Mouse (Mus musculus) ES-Bruce4 (cell line): Measurements from ENCODE around the gene Zkscan4. TPM values are rescaled to one million over a fixed set of nuclear protein-coding genes. Genes with fewer than 3 reads are reported as not detected.
"Not testable (repeated sequence)": the region's sequence is repeated elsewhere in the genome, so short reads cannot be mapped to it uniquely, and the experiment has no call there.

Experiments used
- H3K27ac ChIP-seq: 2 replicates; pipeline ENCODE4 v1.5.1; 2012; ENCODE audit warnings: low read length, inconsistent platforms; ENCODE audit not compliant: insufficient read depth
- H3K27me3 ChIP-seq: 2 replicates; pipeline ENCODE4 v1.6.1; 2012; ENCODE audit warnings: mild to moderate bottlenecking, low read length, inconsistent platforms; ENCODE audit not compliant: control insufficient read depth, poor library complexity, insufficient read depth, severe bottlenecking
- H3K36me3 ChIP-seq: 2 replicates; pipeline ENCODE4 v1.6.1; 2012; ENCODE audit warnings: inconsistent platforms, mild to moderate bottlenecking, low read length, moderate library complexity; ENCODE audit not compliant: control insufficient read depth, poor library complexity, insufficient read depth, severe bottlenecking
- H3K4me1 ChIP-seq: one replicate; pipeline ENCODE4 v1.8.1; 2011; ENCODE audit warnings: low read length; ENCODE audit not compliant: control insufficient read depth, insufficient read depth
- H3K4me3 ChIP-seq: 2 replicates; pipeline ENCODE4 v1.5.1; 2011; ENCODE audit warnings: low read depth, mild to moderate bottlenecking, low read length
- H3K9ac ChIP-seq: 2 replicates; pipeline ENCODE4 v1.6.1; 2012; ENCODE audit warnings: low read depth, mild to moderate bottlenecking, inconsistent platforms; ENCODE audit not compliant: poor library complexity, severe bottlenecking
- H3K9me3 ChIP-seq: replicated peaks from 2 replicates; pipeline ENCODE4 v1.6.1; 2012; ENCODE audit warnings: mild to moderate bottlenecking, low read length, inconsistent platforms; ENCODE audit not compliant: control insufficient read depth, poor library complexity, insufficient read depth, severe bottlenecking
- CTCF ChIP-seq: IDR thresholded peaks from one replicate; pipeline ENCODE4 v1.8.1; 2011; ENCODE audit warnings: low read depth, low read length
- EP300 ChIP-seq: IDR thresholded peaks from 2 replicates; pipeline ENCODE4 v1.6.1; 2011; ENCODE audit warnings: low read depth, low read length; ENCODE audit not compliant: insufficient read depth
- POLR2A ChIP-seq: IDR thresholded peaks from one replicate; pipeline ENCODE4 v1.8.1; 2011; ENCODE audit warnings: low read length; ENCODE audit not compliant: insufficient read depth
- polyA plus RNA-seq: library from polyadenylated mRNA; stranded (reverse); fragments of >200 nt; gene quantifications from 2 replicates; pipeline ENCODE4 v1.2.4, GENCODE M21; 2011; ENCODE audit warnings: low read depth; ENCODE audit not compliant: missing spikeins, insufficient read depth, insufficient read length

The Zkscan4 gene
- polyA plus RNA-seq, 1 experiment = 0.58 TPM

DNA sequence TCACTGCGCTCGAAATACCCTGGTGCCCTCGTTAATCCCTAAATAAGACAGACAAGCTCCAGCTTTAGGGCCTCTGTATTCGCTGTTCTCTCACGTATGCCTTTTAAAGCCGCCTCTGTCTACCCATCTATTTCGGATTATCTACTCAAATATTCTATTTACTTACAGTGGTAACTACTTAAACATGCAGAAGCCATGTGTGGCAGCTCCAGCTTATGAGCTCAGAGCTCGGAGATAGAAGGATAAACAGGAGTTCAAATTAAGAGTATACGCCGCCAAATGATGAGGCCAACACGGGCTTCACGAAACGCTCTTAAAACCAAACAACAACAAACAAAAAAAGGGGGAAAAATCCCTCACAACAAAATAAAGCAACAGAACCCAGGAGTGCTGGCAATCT is 25.7 kb upstream of the Zkscan4 start:
- peaks cover 14% of the 10 kb centered on the region for H3K36me3 ChIP-seq
- H3K4me1 ChIP-seq = no peaks in the 10 kb centered on the region
- no peak overlapping the region for H3K27ac ChIP-seq
- peak overlapping the region; percentile 100 for H3K4me3 ChIP-seq
- no peaks in the 10 kb centered on the region for H3K9me3 ChIP-seq
- H3K27me3 ChIP-seq = no peaks in the 10 kb centered on the region
- no peak for TF ChIP-seq CTCF
- TF ChIP-seq POLR2A = no peak
- no peak for TF ChIP-seq EP300
- H3K9ac ChIP-seq = peak overlapping the region; percentile 71

DNA sequence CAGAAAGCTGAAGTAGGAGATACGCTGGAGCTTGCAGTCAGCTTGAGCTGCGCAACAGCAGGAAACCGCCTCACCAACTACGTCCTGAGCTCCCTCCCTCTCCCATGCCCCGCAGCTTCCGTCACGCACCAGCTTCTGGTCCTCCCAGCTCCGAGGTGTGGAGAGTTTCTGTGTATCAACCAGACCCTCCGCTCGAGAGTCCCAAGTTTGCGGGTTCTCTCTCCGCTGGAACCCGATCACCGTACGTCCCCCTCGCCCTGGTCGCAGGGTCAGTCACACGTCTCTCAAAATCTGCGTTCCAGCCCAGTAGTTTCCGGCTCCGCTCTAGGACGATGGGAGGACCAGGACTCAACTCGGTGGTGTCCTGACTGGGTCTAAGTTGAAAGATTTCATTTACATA is 25.3 kb upstream of the Zkscan4 start, which contains the start of gene Zscan26:
Gene Zscan26, minus strand, starts transcription at position 282 of the 400 bp plus-strand sequence.
- Histone ChIP-seq H3K4me3 (peak within 1 kb of the TSS; percentile 100), H3K9me3 (no peaks in the 10 kb centered on the region), H3K9ac (peak within 1 kb of the TSS; percentile 71), H3K27me3 (no peaks in the 10 kb centered on the region), H3K27ac (no peak within 1 kb of the TSS), H3K36me3 (peaks cover 11% of the 10 kb centered on the region), H3K4me1 (no peaks in the 10 kb centered on the region)
- TF ChIP-seq POLR2A = peak; percentile 62
- TF ChIP-seq CTCF = no peak
- 0 out of 2 replicates have a peak, but pooled peaks have one; percentile 28 for TF ChIP-seq EP300

GRCm38 (mm10) chr13:21454133-21454532 is 24.6 kb upstream of the Zkscan4 start:
- no peak overlapping the region for H3K9ac ChIP-seq
- no peaks in the 10 kb centered on the region for H3K27me3 ChIP-seq
- no peak overlapping the region for H3K27ac ChIP-seq
- H3K4me3 ChIP-seq = no peak overlapping the region
- no peak for TF ChIP-seq CTCF
- TF ChIP-seq POLR2A = no peak
- no peak for TF ChIP-seq EP300
- H3K4me1 ChIP-seq = no peaks in the 10 kb centered on the region
- H3K36me3 ChIP-seq = peaks cover 9% of the 10 kb centered on the region
- no peaks in the 10 kb centered on the region for H3K9me3 ChIP-seq

DNA sequence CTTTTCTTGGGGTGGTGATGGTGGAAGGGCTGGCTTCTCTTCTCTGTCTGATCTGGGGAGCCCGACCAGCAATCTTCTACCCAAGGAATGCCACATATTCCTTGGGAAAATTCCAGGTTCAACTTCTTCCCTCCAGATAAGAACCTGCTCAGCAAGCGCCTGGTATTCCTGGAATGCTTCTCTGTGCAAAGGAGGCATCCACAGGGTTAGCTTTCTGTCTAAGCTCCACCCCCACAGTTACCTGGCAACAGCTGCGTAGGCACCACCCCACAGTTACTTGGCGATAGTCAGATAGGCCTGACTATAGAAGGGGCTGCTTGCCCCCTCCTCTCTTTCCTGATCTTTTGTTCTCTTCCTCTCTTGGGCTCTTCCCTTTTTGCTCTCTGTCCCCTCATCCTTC is 22.4 kb upstream of the Zkscan4 start:
- Histone ChIP-seq H3K36me3 (0 out of 2 replicates have a peak, but pooled peaks cover under 1% of the 10 kb centered on the region), H3K9ac (no peak overlapping the region), H3K9me3 (no peaks in the 10 kb centered on the region), H3K27ac (peak overlapping the region; percentile 46; the same call in 1 of the 2 replicates), H3K27me3 (no peaks in the 10 kb centered on the region), H3K4me1 (no peaks in the 10 kb centered on the region), H3K4me3 (no peak overlapping the region)
- TF ChIP-seq CTCF (no peak), EP300 (no peak), POLR2A (no peak)

DNA sequence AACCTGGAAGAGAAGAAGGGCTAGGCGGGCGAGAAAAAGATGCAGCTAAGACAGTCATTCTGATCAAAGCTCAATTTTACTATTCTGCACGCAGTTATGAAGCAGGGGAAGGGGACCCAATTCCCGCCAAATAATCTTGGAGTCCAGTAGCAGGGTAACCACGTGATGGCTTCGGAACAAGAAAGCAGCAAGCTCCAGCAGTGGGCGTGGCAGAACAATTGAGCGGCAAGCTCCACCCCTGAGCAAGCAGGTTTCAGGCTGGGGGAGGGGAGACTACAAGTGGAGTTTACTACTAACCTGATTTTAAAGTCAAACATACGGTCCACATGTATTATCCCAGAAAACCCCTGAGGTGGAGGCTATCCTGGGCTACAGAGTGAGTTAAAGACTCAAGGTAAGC is 16.2 kb upstream of the Zkscan4 start:
- H3K36me3 ChIP-seq, H3K27ac ChIP-seq, H3K27me3 ChIP-seq, H3K9ac ChIP-seq, H3K4me3 ChIP-seq, H3K9me3 ChIP-seq, H3K4me1 ChIP-seq: not testable (repeated sequence)

DNA sequence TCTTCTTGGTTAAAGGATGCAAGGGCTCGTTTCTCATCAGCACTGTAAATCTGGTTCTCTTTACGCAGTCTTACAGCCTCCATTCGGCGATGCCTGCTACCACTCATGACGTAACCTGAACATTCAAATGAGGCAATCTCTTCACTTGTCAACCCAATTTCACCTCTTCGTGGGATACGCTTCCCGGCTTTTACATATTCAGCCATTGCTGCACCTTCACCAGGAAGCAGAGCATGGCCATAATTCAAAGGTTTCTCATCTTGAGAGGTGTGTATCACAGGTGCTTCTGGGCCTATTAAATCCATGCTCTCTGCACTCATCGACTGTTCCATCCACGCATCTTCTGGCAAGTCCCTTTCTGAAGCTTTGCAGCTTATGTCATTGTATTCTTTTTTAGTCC is 11.4 kb upstream of the Zkscan4 start:
- Histone ChIP-seq H3K27me3 (peaks cover 2% of the 10 kb centered on the region; the same call in 1 of the 2 replicates), H3K36me3 (no peaks in the 10 kb centered on the region), H3K4me1 (no peaks in the 10 kb centered on the region), H3K27ac (no peak overlapping the region), H3K9me3 (no peaks in the 10 kb centered on the region), H3K9ac (no peak overlapping the region), H3K4me3 (no peak overlapping the region)
- TF ChIP-seq EP300 (no peak), CTCF (no peak)
